Mouse (Mus musculus): ENCODE data around the gene Mta1. TPM values are rescaled to one million over a fixed set of nuclear protein-coding genes. Genes with fewer than 3 reads are reported as not detected.
A peak's percentile ranks its signal among the peaks of the same experiment; 100 is the strongest.

The Mta1 gene
- polyA plus RNA-seq, 1 experiment from 2014 or later, result 19.3 TPM

DNA sequence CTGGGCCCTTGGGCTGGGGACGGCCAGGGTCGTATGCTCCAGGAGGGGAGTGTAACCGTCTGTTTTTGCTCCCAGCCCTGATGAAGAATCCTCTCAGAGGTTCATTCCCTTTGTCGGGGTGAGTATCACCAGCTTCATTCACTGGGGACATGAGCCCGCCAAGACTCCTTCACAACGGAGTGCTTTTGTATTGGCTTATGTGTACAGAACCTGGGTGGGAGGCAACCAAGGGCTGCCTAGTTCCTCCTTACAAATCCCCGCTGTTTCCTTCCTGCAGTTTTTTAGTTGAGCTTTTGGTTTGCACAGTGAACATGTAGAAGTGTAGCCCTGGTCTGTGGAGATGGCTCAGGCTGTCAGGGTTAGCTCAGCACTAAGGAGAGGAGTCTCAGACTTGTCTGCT is 30.1 kb upstream of the Mta1 start:
- Histone ChIP-seq H3K4me1 (replicated peaks; ENCODE audit: control insufficient read depth, insufficient read depth, low read length) (no peaks in the 10 kb centered on the region), H3K9ac (no peak overlapping the region), H3K27me3 (ENCODE audit: control insufficient read depth, insufficient read depth, low read length) (no peaks in the 10 kb centered on the region), H3K9me3 (ENCODE audit: control insufficient read depth, low read length) (no peaks in the 10 kb centered on the region), H3K4me3 (replicated peaks; ENCODE audit: low read length) (no peak overlapping the region), H3K36me3 (replicated peaks; ENCODE audit: control insufficient read depth, insufficient read depth) (peaks cover 89% of the 10 kb centered on the region), H3K27ac (no peak overlapping the region), H3K4me2 (replicated peaks) (no peak overlapping the region)
- 84% methylated on average over 7 of the region's 7 CpGs for WGBS
- ATAC-seq (ENCODE audit: low FRiP score) (no peak), DNase-seq (ENCODE audit: low spot score) (no peak)

GRCm38 (mm10) chr12:113069389-113069788 is 28.7 kb upstream of the Mta1 start:
- no peaks in the 10 kb centered on the region for H3K9me3 ChIP-seq (ENCODE audit: control insufficient read depth, low read length)
- DNase-seq (ENCODE audit: low spot score) (no peak), ATAC-seq (ENCODE audit: low FRiP score) (no peak)
- H3K4me1 ChIP-seq (replicated peaks; ENCODE audit: control insufficient read depth, insufficient read depth, low read length), result peaks cover 7% of the 10 kb centered on the region
- no peak overlapping the region for H3K4me3 ChIP-seq (replicated peaks; ENCODE audit: low read length)
- no peak overlapping the region for H3K27ac ChIP-seq
- H3K4me2 ChIP-seq (replicated peaks), result no peak overlapping the region
- over 99% methylated on average over 6 of the region's 6 CpGs for WGBS
- no peak overlapping the region for H3K9ac ChIP-seq
- H3K36me3 ChIP-seq (replicated peaks; ENCODE audit: control insufficient read depth, insufficient read depth), result peaks cover 76% of the 10 kb centered on the region
- no peaks in the 10 kb centered on the region for H3K27me3 ChIP-seq (ENCODE audit: control insufficient read depth, insufficient read depth, low read length)

DNA sequence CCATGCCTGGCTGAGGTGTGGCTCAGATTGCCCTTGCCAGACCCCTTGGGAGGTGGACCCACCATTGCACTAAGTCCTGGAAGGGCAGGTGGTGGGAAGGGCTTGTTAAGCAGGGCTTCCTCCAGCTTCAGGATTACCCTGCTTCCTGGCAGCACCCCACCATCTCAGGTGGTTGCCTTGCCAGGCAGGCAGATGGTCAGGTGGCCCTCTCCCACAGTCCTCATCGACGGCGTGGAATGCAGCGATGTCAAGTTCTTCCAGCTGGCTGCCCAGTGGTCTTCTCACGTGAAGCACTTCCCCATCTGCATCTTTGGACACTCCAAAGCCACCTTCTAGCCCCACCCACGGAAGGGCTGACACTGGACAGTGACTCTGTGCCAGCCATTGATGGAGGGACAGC is 26.8 kb upstream of the Mta1 start:
- Histone ChIP-seq H3K36me3 (replicated peaks; ENCODE audit: control insufficient read depth, insufficient read depth) (peaks cover 62% of the 10 kb centered on the region), H3K27me3 (ENCODE audit: control insufficient read depth, insufficient read depth, low read length) (no peaks in the 10 kb centered on the region), H3K4me3 (replicated peaks; ENCODE audit: low read length) (no peak overlapping the region), H3K9ac (no peak overlapping the region), H3K27ac (no peak overlapping the region), H3K4me1 (replicated peaks; ENCODE audit: control insufficient read depth, insufficient read depth, low read length) (peaks cover 18% of the 10 kb centered on the region), H3K9me3 (ENCODE audit: control insufficient read depth, low read length) (no peaks in the 10 kb centered on the region), H3K4me2 (replicated peaks) (no peak overlapping the region)
- ATAC-seq (ENCODE audit: low FRiP score) (no peak), DNase-seq (ENCODE audit: low spot score) (no peak)
- WGBS, result 94% methylated on average over 6 of the region's 6 CpGs

GRCm38 (mm10) chr12:113071827-113072226 is 26.3 kb upstream of the Mta1 start:
- no peaks in the 10 kb centered on the region for H3K27me3 ChIP-seq (ENCODE audit: control insufficient read depth, insufficient read depth, low read length)
- H3K4me1 ChIP-seq (replicated peaks; ENCODE audit: control insufficient read depth, insufficient read depth, low read length), result peaks cover 18% of the 10 kb centered on the region
- H3K36me3 ChIP-seq (replicated peaks; ENCODE audit: control insufficient read depth, insufficient read depth), result peaks cover 60% of the 10 kb centered on the region
- H3K4me2 ChIP-seq (replicated peaks), result no peak overlapping the region
- no peaks in the 10 kb centered on the region for H3K9me3 ChIP-seq (ENCODE audit: control insufficient read depth, low read length)
- H3K9ac ChIP-seq, result no peak overlapping the region
- H3K27ac ChIP-seq, result no peak overlapping the region
- H3K4me3 ChIP-seq (replicated peaks; ENCODE audit: low read length), result no peak overlapping the region
- no peak for DNase-seq (ENCODE audit: low spot score)
- no peak for ATAC-seq (ENCODE audit: low FRiP score)
- 85% methylated on average over 6 of the region's 6 CpGs for WGBS

DNA sequence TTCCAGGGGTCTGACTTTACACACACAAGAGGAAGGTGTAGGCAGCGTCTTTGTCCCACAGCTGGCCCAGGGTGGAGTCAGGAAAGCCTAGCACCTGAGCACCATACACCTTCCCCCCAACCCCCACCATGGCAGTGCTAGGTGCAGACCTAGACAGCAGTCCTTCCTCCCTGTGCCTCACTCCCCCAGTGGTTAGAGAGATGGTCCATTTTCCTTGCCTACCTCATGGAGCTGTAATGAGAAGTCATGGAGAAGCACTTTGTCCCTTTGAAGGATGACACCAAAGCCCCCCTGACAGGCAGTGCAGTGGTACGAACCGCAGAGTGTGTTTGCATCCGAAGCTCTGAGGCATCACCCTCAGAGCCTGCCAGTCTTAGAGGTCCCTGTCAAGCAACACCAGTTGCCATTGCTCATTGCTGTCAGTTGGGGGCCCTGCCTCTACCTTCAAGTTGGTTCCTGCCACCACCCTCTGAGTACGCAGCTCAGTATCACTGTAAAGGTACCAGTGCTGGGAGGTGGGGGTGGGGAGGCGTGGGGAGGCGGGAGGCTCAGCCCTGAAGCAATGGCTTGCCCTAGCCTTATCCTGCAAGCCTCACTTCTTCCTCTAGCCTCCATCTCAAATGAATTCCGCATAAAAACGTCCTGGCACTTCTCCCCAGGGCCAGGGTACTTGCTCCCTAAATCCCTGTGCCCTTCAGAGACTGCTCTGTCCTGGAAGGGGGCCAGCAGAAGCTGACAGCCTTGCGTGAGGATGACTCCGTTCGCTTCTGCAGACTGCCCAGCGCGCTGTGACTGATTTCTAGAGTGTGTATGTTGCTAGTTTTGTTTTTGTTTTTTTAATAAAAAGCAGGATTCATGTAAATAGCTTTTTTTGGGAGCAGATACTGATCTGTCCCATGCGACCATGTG is 24.4 kb upstream of the Mta1 start:
- peak; percentile 47 for ATAC-seq (ENCODE audit: low FRiP score)
- H3K4me1 ChIP-seq (replicated peaks; ENCODE audit: control insufficient read depth, insufficient read depth, low read length), result peaks cover 18% of the 10 kb centered on the region
- DNase-seq (ENCODE audit: low spot score), result no peak
- H3K9me3 ChIP-seq (ENCODE audit: control insufficient read depth, low read length), result no peaks in the 10 kb centered on the region
- H3K9ac ChIP-seq, result peak overlapping the region; percentile 71
- H3K36me3 ChIP-seq (replicated peaks; ENCODE audit: control insufficient read depth, insufficient read depth), result peaks cover 42% of the 10 kb centered on the region
- H3K4me2 ChIP-seq (replicated peaks), result peak overlapping the region; percentile 94
- WGBS, result 10% methylated on average over 15 of the region's 15 CpGs
- H3K27ac ChIP-seq, result peak overlapping the region; percentile 94
- peak overlapping the region; percentile 40 for H3K4me3 ChIP-seq (replicated peaks; ENCODE audit: low read length)
- no peaks in the 10 kb centered on the region for H3K27me3 ChIP-seq (ENCODE audit: control insufficient read depth, insufficient read depth, low read length)

- peak; percentile 87 for DNase-seq (ENCODE audit: low spot score)
- Histone ChIP-seq H3K4me2 (replicated peaks) (peak within 1 kb of the TSS; percentile 94), H3K36me3 (replicated peaks; ENCODE audit: control insufficient read depth, insufficient read depth) (peaks cover 34% of the 10 kb centered on the region), H3K4me3 (replicated peaks; ENCODE audit: low read length) (peak within 1 kb of the TSS; percentile 40), H3K4me1 (replicated peaks; ENCODE audit: control insufficient read depth, insufficient read depth, low read length) (peaks cover 18% of the 10 kb centered on the region), H3K9ac (peak within 1 kb of the TSS; percentile 71), H3K27me3 (ENCODE audit: control insufficient read depth, insufficient read depth, low read length) (no peaks in the 10 kb centered on the region), H3K9me3 (ENCODE audit: control insufficient read depth, low read length) (no peaks in the 10 kb centered on the region), H3K27ac (peak within 1 kb of the TSS; percentile 94)
- 3% methylated on average over 32 of the region's 32 CpGs for WGBS
- ATAC-seq (ENCODE audit: low FRiP score), result peak; percentile 93
These were observed 23.6 kb upstream of the Mta1 start, which contains the start of gene Tex22 for GRCm38 (mm10) chr12:113074329-113075062. Gene Tex22, plus strand, starts transcription at chr12:113074502.

GRCm38 (mm10) chr12:113075063-113075454 is 23.0 kb upstream of the Mta1 start:
- ATAC-seq (ENCODE audit: low FRiP score), result peak; percentile 79
- Histone ChIP-seq H3K4me1 (replicated peaks; ENCODE audit: control insufficient read depth, insufficient read depth, low read length) (peaks cover 18% of the 10 kb centered on the region), H3K4me3 (replicated peaks; ENCODE audit: low read length) (peak overlapping the region; percentile 40), H3K27me3 (ENCODE audit: control insufficient read depth, insufficient read depth, low read length) (no peaks in the 10 kb centered on the region), H3K9me3 (ENCODE audit: control insufficient read depth, low read length) (no peaks in the 10 kb centered on the region), H3K27ac (peak overlapping the region; percentile 94), H3K4me2 (replicated peaks) (peak overlapping the region; percentile 94), H3K36me3 (replicated peaks; ENCODE audit: control insufficient read depth, insufficient read depth) (peaks cover 28% of the 10 kb centered on the region), H3K9ac (peak overlapping the region; percentile 71)
- peak; percentile 85 for DNase-seq (ENCODE audit: low spot score)
- WGBS, result 3% methylated on average over 10 of the region's 10 CpGs

- Histone ChIP-seq H3K4me3 (replicated peaks; ENCODE audit: low read length) (peak overlapping the region; percentile 40; the same call in 1 of the 2 replicates), H3K4me1 (replicated peaks; ENCODE audit: control insufficient read depth, insufficient read depth, low read length) (peaks cover 18% of the 10 kb centered on the region), H3K9ac (peak overlapping the region; percentile 71; the same call in 1 of the 2 replicates), H3K4me2 (replicated peaks) (peak overlapping the region; percentile 94), H3K9me3 (ENCODE audit: control insufficient read depth, low read length) (no peaks in the 10 kb centered on the region), H3K27me3 (ENCODE audit: control insufficient read depth, insufficient read depth, low read length) (no peaks in the 10 kb centered on the region), H3K27ac (0 out of 2 replicates have a peak overlapping the region, but pooled peaks have one; percentile 35), H3K36me3 (replicated peaks; ENCODE audit: control insufficient read depth, insufficient read depth) (peaks cover 24% of the 10 kb centered on the region)
- DNase-seq (ENCODE audit: low spot score) (no peak), ATAC-seq (ENCODE audit: low FRiP score) (peak; percentile 5; the same call in 1 of the 2 replicates)
- 64% methylated on average over 6 of the region's 6 CpGs for WGBS
These were observed 22.6 kb upstream of the Mta1 start for GRCm38 (mm10) chr12:113075486-113075885.

DNA sequence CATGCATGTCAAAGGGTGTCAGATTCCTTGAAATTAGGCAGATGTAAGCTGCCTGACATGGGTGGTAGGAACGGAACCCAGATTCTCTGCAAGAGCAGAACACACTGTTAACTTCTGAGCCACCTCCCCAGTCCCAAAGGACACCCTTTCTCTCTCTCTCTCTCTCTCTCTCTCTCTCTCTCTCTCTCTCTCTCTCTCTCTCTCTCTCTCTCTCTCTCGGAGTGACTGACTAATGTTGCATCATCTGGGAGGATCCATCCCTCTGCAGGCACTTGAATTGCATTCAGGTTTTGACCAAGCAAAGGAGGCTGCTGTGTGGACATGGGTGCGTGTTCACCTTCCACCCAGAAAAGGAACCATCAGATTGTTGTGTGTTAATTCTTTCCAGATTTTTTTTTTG is 10.8 kb upstream of the Mta1 start:
- H3K4me2 ChIP-seq (replicated peaks), result no peak overlapping the region
- no peak overlapping the region for H3K9ac ChIP-seq
- no peaks in the 10 kb centered on the region for H3K9me3 ChIP-seq (ENCODE audit: control insufficient read depth, low read length)
- ATAC-seq (ENCODE audit: low FRiP score), result no peak
- 86% methylated on average over 3 of the region's 3 CpGs for WGBS
- H3K4me1 ChIP-seq (replicated peaks; ENCODE audit: control insufficient read depth, insufficient read depth, low read length), result no peaks in the 10 kb centered on the region
- DNase-seq (ENCODE audit: low spot score), result no peak
- no peaks in the 10 kb centered on the region for H3K27me3 ChIP-seq (ENCODE audit: control insufficient read depth, insufficient read depth, low read length)
- H3K27ac ChIP-seq, result no peak overlapping the region
- H3K36me3 ChIP-seq (replicated peaks; ENCODE audit: control insufficient read depth, insufficient read depth), result no peaks in the 10 kb centered on the region
- H3K4me3 ChIP-seq (replicated peaks; ENCODE audit: low read length), result no peak overlapping the region

Measured in hindbrain, embryonic 14.5 days (tissue).